Mouse (Mus musculus): ENCODE measurements at regions not wholly inside any gene's neighbourhood (a gene's known extent, or its start where the extent isn't known, plus 50 kb on each side); places are given as distances from the start of the nearest gene placed in this dataset.
A peak's percentile ranks its signal among the peaks of the same experiment; 100 is the strongest.

DNA sequence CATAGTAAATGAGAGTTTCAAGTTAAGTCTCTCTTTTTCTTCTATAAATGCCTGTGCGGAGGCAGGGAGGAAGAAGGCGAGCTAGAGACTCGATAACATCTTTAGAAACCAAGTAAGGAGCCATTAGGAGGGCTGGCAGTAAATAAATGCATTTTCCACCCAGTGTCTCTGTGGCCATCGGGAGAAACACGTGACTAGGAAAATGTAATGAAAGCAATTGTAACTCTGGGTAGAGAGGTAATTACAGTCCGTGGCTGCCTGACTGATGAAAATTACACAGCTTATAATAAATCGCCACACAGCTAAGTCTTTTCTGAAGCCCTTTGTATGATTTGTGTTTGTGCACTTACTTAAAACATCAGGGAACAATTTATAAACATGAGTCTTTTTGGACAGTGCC lies 77.4 kb upstream of the Cox10 start:
- Histone ChIP-seq H3K9me3 (ENCODE audit: low read depth, low read length) (no peaks in the 10 kb centered on the region), H3K4me1 (ENCODE audit: insufficient read depth) (no peaks in the 10 kb centered on the region)
- 57% methylated on average over 7 of the region's 7 CpGs for WGBS

DNA sequence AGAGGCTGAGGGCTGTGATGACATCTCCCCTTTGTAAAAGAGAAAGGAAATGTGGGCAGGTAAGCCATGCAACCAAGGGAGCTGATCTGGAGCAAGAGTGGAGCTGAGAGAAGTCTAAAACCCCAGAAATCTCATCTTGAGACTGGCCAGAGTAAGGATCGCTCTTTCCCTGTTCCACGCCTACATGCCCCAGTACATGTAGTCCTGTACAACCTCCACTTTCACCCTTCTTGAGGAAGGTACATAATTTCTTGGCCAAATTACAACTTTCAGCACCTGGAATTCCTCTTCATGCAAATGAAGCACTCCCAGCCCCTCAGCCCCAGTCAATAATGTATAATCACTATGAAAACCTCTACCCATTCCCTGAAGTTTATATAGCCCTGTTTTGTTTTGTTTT lies 60.2 kb upstream of the Cox10 start:
- no peak overlapping the region for H3K9ac ChIP-seq
- no peaks in the 10 kb centered on the region for H3K9me3 ChIP-seq (ENCODE audit: low read depth, low read length)
- H3K4me3 ChIP-seq (ENCODE audit: low read depth, low read length): no peak overlapping the region
- TF ChIP-seq CTCF (IDR thresholded peaks at IDR 0.05; ENCODE audit: low read depth): no peak
- no peak overlapping the region for H3K4me2 ChIP-seq
- no peaks in the 10 kb centered on the region for H3K36me3 ChIP-seq (ENCODE audit: insufficient read depth)
- ATAC-seq (ENCODE audit: insufficient read depth): no peak
- no peak overlapping the region for H3K27ac ChIP-seq (ENCODE audit: low read depth)
- no peaks in the 10 kb centered on the region for H3K4me1 ChIP-seq (ENCODE audit: insufficient read depth)
- 90% methylated on average over 2 of the region's 2 CpGs for WGBS
- H3K27me3 ChIP-seq (ENCODE audit: insufficient read depth, low read length): no peaks in the 10 kb centered on the region
- DNase-seq: no peak

More for the DNA sequence above, 77.4 kb upstream of the Cox10 start:
- no peak overlapping the region for H3K4me2 ChIP-seq
- no peak overlapping the region for H3K27ac ChIP-seq (ENCODE audit: low read depth)
- DNase-seq: peak; percentile 31
- no peaks in the 10 kb centered on the region for H3K36me3 ChIP-seq (ENCODE audit: insufficient read depth)
- TF ChIP-seq CTCF (IDR thresholded peaks at IDR 0.05; ENCODE audit: low read depth): no peak
- H3K9ac ChIP-seq: no peak overlapping the region
- no peak for ATAC-seq (ENCODE audit: insufficient read depth)
- H3K4me3 ChIP-seq (ENCODE audit: low read depth, low read length): no peak overlapping the region
- H3K27me3 ChIP-seq (ENCODE audit: insufficient read depth, low read length): no peaks in the 10 kb centered on the region

DNA sequence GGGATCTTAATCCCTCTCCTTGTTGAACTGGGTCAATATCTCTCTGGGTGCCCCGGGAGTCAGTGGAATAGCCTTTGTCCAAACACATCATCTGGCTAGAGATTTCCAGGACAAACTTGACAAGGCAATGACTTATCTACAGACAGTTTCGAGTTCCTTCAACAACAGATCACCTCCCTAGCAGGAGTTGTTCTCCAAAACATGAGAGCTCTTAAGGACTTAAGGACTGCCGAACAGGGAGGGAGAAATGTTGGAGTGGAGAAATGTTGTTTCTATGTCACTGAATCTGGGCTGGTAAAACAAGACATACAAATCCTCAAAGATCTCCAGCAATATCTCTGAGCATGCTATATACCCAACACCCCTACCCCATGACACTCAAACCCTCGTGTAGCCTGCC lies 59.7 kb upstream of the Cox10 start:
- Histone ChIP-seq H3K9ac (no peak overlapping the region), H3K4me2 (no peak overlapping the region), H3K4me1 (ENCODE audit: insufficient read depth) (no peaks in the 10 kb centered on the region), H3K27me3 (ENCODE audit: insufficient read depth, low read length) (no peaks in the 10 kb centered on the region), H3K36me3 (ENCODE audit: insufficient read depth) (no peaks in the 10 kb centered on the region), H3K27ac (ENCODE audit: low read depth) (no peak overlapping the region), H3K9me3 (ENCODE audit: low read depth, low read length) (no peaks in the 10 kb centered on the region), H3K4me3 (ENCODE audit: low read depth, low read length) (no peak overlapping the region)
- DNase-seq (no peak), ATAC-seq (ENCODE audit: insufficient read depth) (no peak)
- TF ChIP-seq CTCF (IDR thresholded peaks at IDR 0.05; ENCODE audit: low read depth): no peak
- WGBS: 41% methylated on average over 4 of the region's 4 CpGs

DNA sequence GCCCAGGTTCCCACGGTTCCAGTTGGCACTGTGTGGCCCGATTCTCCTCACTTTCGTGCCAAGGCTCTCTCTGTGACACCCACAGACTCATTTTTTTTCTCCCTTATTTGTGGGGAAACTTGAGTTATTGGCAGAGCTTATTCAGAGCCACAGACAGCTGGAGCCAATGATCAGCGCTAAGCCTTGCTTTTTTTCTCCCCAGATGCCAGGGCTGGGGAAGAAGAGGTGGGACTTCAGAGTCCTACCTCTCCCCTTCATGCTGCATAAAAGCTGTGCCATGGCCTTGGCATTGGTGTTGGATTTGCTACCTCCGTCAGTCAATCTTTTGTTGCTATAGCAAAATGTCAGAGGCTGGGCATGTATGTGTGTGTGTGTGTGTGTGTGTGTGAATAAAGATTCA lies 56.5 kb upstream of the Cox10 start:
- H3K9ac ChIP-seq: no peak overlapping the region
- H3K27ac ChIP-seq (ENCODE audit: low read depth): no peak overlapping the region
- H3K9me3 ChIP-seq (ENCODE audit: low read depth, low read length): no peaks in the 10 kb centered on the region
- 88% methylated on average over 5 of the region's 5 CpGs for WGBS
- no peak for TF ChIP-seq CTCF (IDR thresholded peaks at IDR 0.05; ENCODE audit: low read depth)
- DNase-seq: no peak
- no peaks in the 10 kb centered on the region for H3K27me3 ChIP-seq (ENCODE audit: insufficient read depth, low read length)
- ATAC-seq (ENCODE audit: insufficient read depth): no peak
- no peaks in the 10 kb centered on the region for H3K36me3 ChIP-seq (ENCODE audit: insufficient read depth)
- no peaks in the 10 kb centered on the region for H3K4me1 ChIP-seq (ENCODE audit: insufficient read depth)
- no peak overlapping the region for H3K4me3 ChIP-seq (ENCODE audit: low read depth, low read length)
- H3K4me2 ChIP-seq: no peak overlapping the region

- Histone ChIP-seq H3K9me3 (ENCODE audit: low read depth, low read length) (no peaks in the 10 kb centered on the region), H3K27ac (ENCODE audit: low read depth) (no peak overlapping the region), H3K4me1 (ENCODE audit: insufficient read depth) (no peaks in the 10 kb centered on the region), H3K27me3 (ENCODE audit: insufficient read depth, low read length) (no peaks in the 10 kb centered on the region), H3K9ac (no peak overlapping the region), H3K36me3 (ENCODE audit: insufficient read depth) (no peaks in the 10 kb centered on the region), H3K4me2 (no peak overlapping the region), H3K4me3 (ENCODE audit: low read depth, low read length) (no peak overlapping the region)
- TF ChIP-seq CTCF (IDR thresholded peaks at IDR 0.05; ENCODE audit: low read depth): no peak
- no peak for ATAC-seq (ENCODE audit: insufficient read depth)
- WGBS: 61% methylated on average over 2 of the region's 2 CpGs
- DNase-seq: no peak
Observed at GRCm38 (mm10) chr11:64135308-64135591, 56.0 kb upstream of the Cox10 start.

DNA sequence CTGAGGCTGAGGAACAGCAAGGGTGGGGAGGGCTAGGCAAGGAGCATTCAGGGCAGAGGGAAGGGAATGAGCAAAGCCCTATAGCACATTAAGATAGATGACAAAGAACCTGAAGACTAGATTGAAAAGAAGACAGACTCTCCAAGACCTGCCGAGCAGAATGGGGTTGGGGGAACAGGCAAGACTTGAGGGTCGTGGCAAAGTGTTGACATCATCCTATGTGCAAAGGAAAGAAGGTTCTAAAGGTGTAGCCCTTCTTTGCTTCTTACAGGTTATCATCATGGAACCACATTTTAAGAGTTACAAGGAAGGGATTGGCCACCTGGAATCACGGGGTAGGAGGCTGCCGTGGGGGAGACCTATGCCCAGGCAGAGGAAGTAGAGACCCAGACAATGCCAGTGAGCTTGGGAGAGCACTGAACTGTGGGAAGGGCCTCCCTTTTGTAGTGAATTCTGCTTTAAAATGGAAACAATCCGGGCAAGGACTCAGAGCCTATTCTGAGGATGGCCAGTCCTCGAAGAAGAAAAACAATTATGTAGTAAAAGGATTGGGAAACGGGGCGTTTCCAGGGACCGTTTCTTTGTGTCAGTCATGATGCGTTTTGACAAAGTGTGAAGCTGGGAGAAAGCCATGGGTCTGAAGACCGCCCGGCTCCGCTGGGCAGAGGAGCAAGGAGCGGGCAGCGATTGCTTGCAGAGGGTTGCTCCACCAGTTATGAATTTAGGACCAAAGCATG lies 55.5 kb upstream of the Cox10 start:
- H3K9me3 ChIP-seq (ENCODE audit: low read depth, low read length): no peaks in the 10 kb centered on the region
- H3K4me2 ChIP-seq: no peak overlapping the region
- no peak for ATAC-seq (ENCODE audit: insufficient read depth)
- no peak overlapping the region for H3K9ac ChIP-seq
- H3K4me3 ChIP-seq (ENCODE audit: low read depth, low read length): no peak overlapping the region
- no peaks in the 10 kb centered on the region for H3K27me3 ChIP-seq (ENCODE audit: insufficient read depth, low read length)
- DNase-seq: no peak
- 86% methylated on average over 15 of the region's 15 CpGs for WGBS
- no peaks in the 10 kb centered on the region for H3K36me3 ChIP-seq (ENCODE audit: insufficient read depth)
- H3K27ac ChIP-seq (ENCODE audit: low read depth): no peak overlapping the region
- no peak for TF ChIP-seq CTCF (IDR thresholded peaks at IDR 0.05; ENCODE audit: low read depth)
- H3K4me1 ChIP-seq (ENCODE audit: insufficient read depth): no peaks in the 10 kb centered on the region
